ENCODE assay signal across 9 mouse cellular contexts in the genomic region with DNA sequence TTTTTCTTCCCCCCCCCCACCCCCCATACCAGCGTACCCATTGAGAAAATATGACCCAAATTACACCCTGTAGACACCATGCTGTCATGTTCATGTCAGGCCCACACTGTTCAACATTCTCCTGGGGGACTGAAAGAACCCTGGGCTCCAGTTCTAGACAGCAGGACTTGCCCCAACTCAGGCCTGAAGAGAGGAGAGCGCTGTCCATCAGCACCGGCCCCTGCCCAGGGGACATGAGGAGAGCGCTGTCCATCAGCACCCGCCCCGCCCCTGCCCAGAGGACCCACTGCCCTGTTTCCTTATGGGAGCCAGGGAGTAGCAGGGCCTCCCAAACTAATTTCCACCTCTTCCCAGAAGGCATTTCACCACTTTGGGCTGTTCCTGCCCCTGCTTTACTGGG.
DNase-seq lines count a peak whose midpoint lies in the region; ATAC-seq and TF ChIP-seq lines count a peak whose summit lies in the region.
"Had no signal": no experiment of that assay in that cellular context is flagged by ENCODE, and none has a peak within 500 bp of the region (broad histone marks: within the 10 kb centered on the region; RNA-seq: fewer than 3 reads in every experiment).

No protein-coding gene starts in this region.

- 6% methylated on average over 6 of the region's 6 CpGs for WGBS in kidney, embryonic 15.5 days
- 8% methylated on average over 6 of the region's 6 CpGs for WGBS in kidney, adult 2 months
- 17% methylated on average over 6 of the region's 6 CpGs for WGBS in thymus, adult 2 months

- no peaks in the 10 kb centered on the region for H3K9me3 ChIP-seq in kidney, embryonic 15.5 days (replicated peaks)

- no peak for DNase-seq in kidney, adult 2 months
- peak; percentile 29 for DNase-seq in R1 (ENCODE audit: low read depth, low spot score)
- DNase-seq in embryo, embryonic 11.5 days (ENCODE audit: low read depth, low spot score) = peak; percentile 60
- DNase-seq in lung, postnatal 10 days = peak; percentile 61
- DNase-seq in urinary bladder, postnatal 14 days (ENCODE audit: low spot score) = no peak
- no peak for DNase-seq in thymus, adult 2 months
- DNase-seq in gastrocnemius, adult 2 months = no peak

- intact Hi-C loops in gastrocnemius, adult 2 months (cut with DNase I) = no loop called here

- H3K4me1 ChIP-seq in kidney, embryonic 15.5 days = no peaks in the 10 kb centered on the region
- no peaks in the 10 kb centered on the region for H3K4me1 ChIP-seq in kidney, adult 2 months (ENCODE audit: control insufficient read depth, insufficient read depth, low read length)
- H3K4me1 ChIP-seq in thymus, adult 2 months (replicated peaks; ENCODE audit: control insufficient read depth, insufficient read depth, low read length) = no peaks in the 10 kb centered on the region
- H3K4me1 ChIP-seq: megakaryocyte, embryonic 14.5 days had no signal

- H3K27ac ChIP-seq in kidney, embryonic 15.5 days = no peak overlapping the region
- H3K27ac ChIP-seq in kidney, adult 2 months (ENCODE audit: insufficient read depth, low read depth, low read length) = no peak overlapping the region
- H3K27ac ChIP-seq in thymus, adult 2 months (ENCODE audit: control insufficient read depth, insufficient read depth, low read length) = no peak overlapping the region
- H3K27ac ChIP-seq in gastrocnemius, adult 2 months = no peak overlapping the region

- H3K9ac ChIP-seq in kidney, embryonic 15.5 days = no peak overlapping the region

- TF ChIP-seq POLR2A in kidney, adult 2 months (IDR thresholded peaks at IDR 0.05; ENCODE audit: low read depth, low read length) = no peak
- no peak for TF ChIP-seq POLR2A in thymus, adult 2 months (IDR thresholded peaks at IDR 0.05; ENCODE audit: control insufficient read depth, extremely low read depth, insufficient read depth, low read length, poor library complexity)

- TF ChIP-seq CTCF in kidney, adult 2 months (conservative IDR thresholded peaks at IDR 0.05; ENCODE audit: insufficient read depth, insufficient read length, low read depth, low read length) = no peak
- TF ChIP-seq CTCF in thymus, adult 2 months (IDR thresholded peaks at IDR 0.05; ENCODE audit: borderline replicate concordance, control insufficient read depth, extremely low read depth, insufficient read depth, low read length, poor library complexity) = no peak
- TF ChIP-seq CTCF in gastrocnemius, adult 2 months (IDR thresholded peaks at IDR 0.05) = no peak

- ATAC-seq in kidney, embryonic 15.5 days (replicated peaks; ENCODE audit: low FRiP score) = 0 out of 2 replicates have a peak, but pooled peaks have one; percentile 60

- no peak overlapping the region for H3K4me3 ChIP-seq in kidney, embryonic 15.5 days (replicated peaks)
- H3K4me3 ChIP-seq in kidney, adult 2 months (ENCODE audit: insufficient read depth, low read depth, low read length) = no peak overlapping the region
- H3K4me3 ChIP-seq in thymus, adult 2 months (ENCODE audit: control insufficient read depth, insufficient read depth, low read length) = no peak overlapping the region
- no peak overlapping the region for H3K4me3 ChIP-seq in gastrocnemius, adult 2 months
- H3K4me3 ChIP-seq: megakaryocyte, embryonic 14.5 days had no signal

- H3K27me3 ChIP-seq in kidney, embryonic 15.5 days = no peaks in the 10 kb centered on the region
- no peaks in the 10 kb centered on the region for H3K27me3 ChIP-seq in kidney, adult 2 months (replicated peaks; ENCODE audit: control insufficient read depth, insufficient read depth, low read length)
- no peaks in the 10 kb centered on the region for H3K27me3 ChIP-seq in thymus, adult 2 months (ENCODE audit: control insufficient read depth, insufficient read depth, low read length)
- H3K27me3 ChIP-seq: megakaryocyte, embryonic 14.5 days had no signal

- H3K36me3 ChIP-seq in kidney, embryonic 15.5 days = no peaks in the 10 kb centered on the region
- no peaks in the 10 kb centered on the region for H3K36me3 ChIP-seq in kidney, adult 2 months (ENCODE audit: control insufficient read depth, insufficient read depth, low read length)
- no peaks in the 10 kb centered on the region for H3K36me3 ChIP-seq in thymus, adult 2 months (ENCODE audit: control insufficient read depth, insufficient read depth, low read length)

- H3K4me2 ChIP-seq in kidney, embryonic 15.5 days = no peak overlapping the region

Comparison
In these comparisons a context has a peak if more than half of its experiments do, and no peak if none do; other contexts are left out.
1. DNase-seq: peak in R1 (single experiment), embryo, embryonic 11.5 days (single experiment) and lung, postnatal 10 days (single experiment); none in kidney, adult 2 months (single experiment), urinary bladder, postnatal 14 days (single experiment), thymus, adult 2 months (single experiment) and gastrocnemius, adult 2 months (single experiment).